Mouse (Mus musculus): ENCODE measurements around the gene Atxn2. TPM values are rescaled to one million over a fixed set of nuclear protein-coding genes. Genes with fewer than 3 reads are reported as not detected.

Atxn2 gene
- polyA plus RNA-seq, 1 experiment from 2014 or later, result 80.6 TPM

DNA sequence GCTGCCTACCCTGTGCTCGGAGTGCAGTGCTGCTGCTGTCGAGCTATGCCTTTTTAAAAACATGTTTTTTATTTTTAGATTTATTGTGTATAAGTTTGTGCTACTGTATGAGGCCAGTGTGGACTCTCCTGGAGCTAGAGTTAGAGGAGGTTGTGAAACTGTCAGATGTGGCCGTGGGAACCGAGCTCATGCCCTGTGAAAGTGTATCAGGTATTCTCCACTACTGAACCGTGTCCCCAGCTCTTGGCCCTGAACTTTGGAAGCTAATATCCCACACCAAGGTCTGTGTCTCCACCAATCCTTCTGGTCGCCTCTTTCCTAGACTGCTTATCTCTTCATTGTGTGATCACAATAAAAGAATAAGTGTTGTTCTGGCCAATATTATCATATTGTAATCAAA lies 51.8 kb downstream of the Atxn2 start:
- H3K36me3 ChIP-seq (ENCODE audit: control insufficient read depth, insufficient read depth, low read length), result peaks cover 12% of the 10 kb centered on the region
- no peak overlapping the region for H3K4me3 ChIP-seq (ENCODE audit: low read depth, low read length)
- H3K4me1 ChIP-seq (ENCODE audit: control insufficient read depth, insufficient read depth, low read length), result no peaks in the 10 kb centered on the region
- no peak for ATAC-seq (replicated peaks; ENCODE audit: insufficient number of reproducible peaks, low FRiP score, low TSS enrichment)
- H3K9ac ChIP-seq (ENCODE audit: low read depth, low read length), result no peak overlapping the region
- H3K4me2 ChIP-seq, result no peak overlapping the region
- WGBS (ENCODE audit: insufficient replicate concordance), result 89% methylated on average over 6 of the region's 6 CpGs
- no peak overlapping the region for H3K27ac ChIP-seq (ENCODE audit: low read depth, low read length)
- H3K27me3 ChIP-seq (ENCODE audit: control insufficient read depth, insufficient read depth, low read length), result no peaks in the 10 kb centered on the region
- H3K9me3 ChIP-seq (replicated peaks; ENCODE audit: control insufficient read depth, low read length), result no peaks in the 10 kb centered on the region

GRCm38 (mm10) chr5:121765020-121765419 lies 53.9 kb downstream of the Atxn2 start:
- no peaks in the 10 kb centered on the region for H3K27me3 ChIP-seq (ENCODE audit: control insufficient read depth, insufficient read depth, low read length)
- no peak for ATAC-seq (replicated peaks; ENCODE audit: insufficient number of reproducible peaks, low FRiP score, low TSS enrichment)
- no peak overlapping the region for H3K27ac ChIP-seq (ENCODE audit: low read depth, low read length)
- H3K9me3 ChIP-seq (replicated peaks; ENCODE audit: control insufficient read depth, low read length), result no peaks in the 10 kb centered on the region
- H3K36me3 ChIP-seq (ENCODE audit: control insufficient read depth, insufficient read depth, low read length), result peaks cover 6% of the 10 kb centered on the region
- no peak overlapping the region for H3K4me3 ChIP-seq (ENCODE audit: low read depth, low read length)
- 87% methylated on average over 2 of the region's 2 CpGs for WGBS (ENCODE audit: insufficient replicate concordance)
- H3K4me2 ChIP-seq, result no peak overlapping the region
- H3K4me1 ChIP-seq (ENCODE audit: control insufficient read depth, insufficient read depth, low read length), result no peaks in the 10 kb centered on the region
- no peak overlapping the region for H3K9ac ChIP-seq (ENCODE audit: low read depth, low read length)

DNA sequence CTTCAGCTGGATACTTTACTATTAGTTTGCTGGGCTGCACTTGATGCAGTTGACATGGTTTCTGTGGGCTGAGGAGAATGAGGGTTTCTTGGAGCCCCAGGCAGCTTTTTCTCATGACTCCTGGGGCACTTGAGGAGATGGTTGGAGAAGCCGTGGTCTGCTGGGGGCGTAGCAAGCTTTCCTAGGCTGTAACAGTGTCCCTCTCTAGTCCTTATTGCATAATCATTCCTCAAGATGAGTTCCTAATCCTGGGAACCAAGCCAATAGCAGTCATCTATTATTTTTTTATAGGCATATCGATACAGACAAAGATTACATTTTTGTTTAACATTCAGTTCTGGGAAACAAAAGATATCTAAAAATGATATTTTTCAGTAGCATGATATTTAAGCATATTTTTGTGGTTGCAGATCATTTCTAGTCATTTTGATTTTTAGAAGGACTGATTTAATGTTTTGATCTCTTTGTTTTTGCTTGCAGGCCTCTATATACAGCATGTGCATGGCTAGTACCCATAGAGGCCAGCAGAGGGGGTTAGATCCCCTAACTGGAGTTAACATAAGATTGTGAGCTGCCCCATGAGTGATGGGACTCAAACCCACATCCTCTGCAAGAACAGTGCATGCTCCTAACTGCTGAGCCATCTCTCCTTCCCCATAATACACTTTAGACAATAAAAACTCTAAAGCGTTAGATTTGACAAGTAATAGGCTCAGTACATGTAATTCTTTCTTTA lies 55.1 kb downstream of the Atxn2 start:
- Histone ChIP-seq H3K4me2 (no peak overlapping the region), H3K27ac (ENCODE audit: low read depth, low read length) (no peak overlapping the region), H3K4me1 (ENCODE audit: control insufficient read depth, insufficient read depth, low read length) (no peaks in the 10 kb centered on the region), H3K9ac (ENCODE audit: low read depth, low read length) (no peak overlapping the region), H3K36me3 (ENCODE audit: control insufficient read depth, insufficient read depth, low read length) (peaks cover 6% of the 10 kb centered on the region), H3K4me3 (ENCODE audit: low read depth, low read length) (no peak overlapping the region), H3K27me3 (ENCODE audit: control insufficient read depth, insufficient read depth, low read length) (no peaks in the 10 kb centered on the region), H3K9me3 (replicated peaks; ENCODE audit: control insufficient read depth, low read length) (no peaks in the 10 kb centered on the region)
- 96% methylated on average over 4 of the region's 4 CpGs for WGBS (ENCODE audit: insufficient replicate concordance)
- ATAC-seq (replicated peaks; ENCODE audit: insufficient number of reproducible peaks, low FRiP score, low TSS enrichment), result no peak

GRCm38 (mm10) chr5:121767564-121767963 lies 56.4 kb downstream of the Atxn2 start:
- Histone ChIP-seq H3K27ac (ENCODE audit: low read depth, low read length) (no peak overlapping the region), H3K4me2 (no peak overlapping the region), H3K9ac (ENCODE audit: low read depth, low read length) (no peak overlapping the region), H3K9me3 (replicated peaks; ENCODE audit: control insufficient read depth, low read length) (no peaks in the 10 kb centered on the region), H3K27me3 (ENCODE audit: control insufficient read depth, insufficient read depth, low read length) (no peaks in the 10 kb centered on the region), H3K36me3 (ENCODE audit: control insufficient read depth, insufficient read depth, low read length) (peaks cover 7% of the 10 kb centered on the region), H3K4me3 (ENCODE audit: low read depth, low read length) (no peak overlapping the region), H3K4me1 (ENCODE audit: control insufficient read depth, insufficient read depth, low read length) (no peaks in the 10 kb centered on the region)
- ATAC-seq (replicated peaks; ENCODE audit: insufficient number of reproducible peaks, low FRiP score, low TSS enrichment), result no peak
- WGBS (ENCODE audit: insufficient replicate concordance), result 88% methylated on average over 2 of the region's 2 CpGs

DNA sequence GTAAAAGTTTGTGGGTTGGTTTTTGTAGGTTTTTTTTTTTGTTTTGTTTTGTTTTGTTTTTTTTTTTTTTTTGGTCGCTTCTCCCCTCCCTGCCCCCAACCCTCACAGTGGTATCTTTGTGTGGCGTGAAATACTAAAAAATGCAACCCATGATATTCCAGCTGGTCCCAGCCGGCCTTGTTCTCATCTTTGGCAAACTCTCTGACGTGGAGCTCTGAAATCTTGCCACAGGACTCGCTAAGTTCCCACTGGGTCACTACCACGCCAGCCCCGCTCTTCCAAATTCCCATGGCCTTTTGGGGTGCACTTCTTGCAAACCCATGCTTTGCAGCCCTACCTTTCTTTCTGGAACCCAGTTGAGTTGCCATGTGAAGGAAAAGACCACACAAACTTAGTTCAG lies 58.7 kb downstream of the Atxn2 start:
- Histone ChIP-seq H3K4me1 (ENCODE audit: control insufficient read depth, insufficient read depth, low read length) (no peaks in the 10 kb centered on the region), H3K9me3 (replicated peaks; ENCODE audit: control insufficient read depth, low read length) (no peaks in the 10 kb centered on the region), H3K36me3 (ENCODE audit: control insufficient read depth, insufficient read depth, low read length) (peaks cover 20% of the 10 kb centered on the region), H3K27ac (ENCODE audit: low read depth, low read length) (no peak overlapping the region), H3K4me3 (ENCODE audit: low read depth, low read length) (no peak overlapping the region), H3K9ac (ENCODE audit: low read depth, low read length) (no peak overlapping the region), H3K4me2 (no peak overlapping the region), H3K27me3 (ENCODE audit: control insufficient read depth, insufficient read depth, low read length) (no peaks in the 10 kb centered on the region)
- WGBS (ENCODE audit: insufficient replicate concordance), result 85% methylated on average over 7 of the region's 7 CpGs
- no peak for ATAC-seq (replicated peaks; ENCODE audit: insufficient number of reproducible peaks, low FRiP score, low TSS enrichment)

DNA sequence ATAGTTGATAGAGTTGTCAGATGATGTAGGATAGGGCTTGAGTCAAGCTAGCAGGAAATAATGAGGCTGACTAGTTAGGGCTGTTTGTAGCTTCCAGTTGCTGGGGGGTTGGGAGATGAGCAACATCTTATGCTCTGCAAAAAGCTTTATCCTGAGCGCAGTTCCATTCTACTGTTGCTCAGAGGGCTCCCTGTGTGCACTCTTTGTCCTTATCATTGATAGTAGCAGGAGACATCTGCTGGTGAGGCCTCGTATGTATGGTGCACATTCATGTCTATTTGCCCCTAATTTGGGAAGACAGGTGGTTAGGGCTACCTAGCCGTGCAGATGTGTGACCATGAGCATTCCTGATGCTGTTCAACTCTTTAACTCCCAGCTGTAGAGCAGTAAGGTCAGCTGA lies 60.5 kb downstream of the Atxn2 start:
- ATAC-seq (replicated peaks; ENCODE audit: insufficient number of reproducible peaks, low FRiP score, low TSS enrichment), result no peak
- Histone ChIP-seq H3K9ac (ENCODE audit: low read depth, low read length) (no peak overlapping the region), H3K27me3 (ENCODE audit: control insufficient read depth, insufficient read depth, low read length) (no peaks in the 10 kb centered on the region), H3K4me2 (no peak overlapping the region), H3K4me1 (ENCODE audit: control insufficient read depth, insufficient read depth, low read length) (no peaks in the 10 kb centered on the region), H3K27ac (ENCODE audit: low read depth, low read length) (no peak overlapping the region), H3K36me3 (ENCODE audit: control insufficient read depth, insufficient read depth, low read length) (peaks cover 19% of the 10 kb centered on the region), H3K4me3 (ENCODE audit: low read depth, low read length) (no peak overlapping the region), H3K9me3 (replicated peaks; ENCODE audit: control insufficient read depth, low read length) (no peaks in the 10 kb centered on the region)
- 79% methylated on average over 3 of the region's 3 CpGs for WGBS (ENCODE audit: insufficient replicate concordance)

DNA sequence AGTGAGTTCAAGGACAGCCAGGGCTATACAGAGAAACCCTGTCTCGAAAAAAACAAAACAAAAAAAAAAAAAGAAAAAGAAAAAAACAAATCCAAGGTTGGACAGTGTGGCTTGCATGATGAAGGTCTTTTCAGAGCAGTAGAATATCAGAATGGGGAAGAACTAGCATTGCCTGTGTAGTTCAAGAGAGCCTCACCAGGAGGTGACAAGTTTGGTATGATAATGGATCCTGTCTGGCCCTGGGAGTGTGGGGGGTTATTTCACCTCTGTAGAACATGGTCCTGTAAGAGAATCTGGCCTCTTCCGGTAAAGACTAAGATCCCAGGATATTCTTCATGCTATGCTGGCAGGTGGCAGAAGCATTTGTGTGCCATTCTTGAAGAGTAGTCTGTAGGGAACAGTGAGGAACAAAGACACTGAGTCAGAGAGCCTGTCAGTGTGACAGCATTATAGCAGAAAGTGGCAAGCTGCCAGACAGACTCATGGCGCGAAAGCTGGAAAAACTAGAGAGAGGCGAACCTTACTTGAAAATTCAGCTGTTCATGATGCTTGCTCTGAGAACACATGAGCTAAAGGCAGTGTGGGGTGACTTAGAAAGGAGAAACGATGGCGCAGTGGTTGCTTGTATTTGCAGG lies 67.5 kb downstream of the Atxn2 start:
- Histone ChIP-seq H3K9ac (ENCODE audit: low read depth, low read length) (no peak overlapping the region), H3K27ac (ENCODE audit: low read depth, low read length) (no peak overlapping the region), H3K27me3 (ENCODE audit: control insufficient read depth, insufficient read depth, low read length) (no peaks in the 10 kb centered on the region), H3K4me3 (ENCODE audit: low read depth, low read length) (no peak overlapping the region), H3K4me2 (no peak overlapping the region), H3K9me3 (replicated peaks; ENCODE audit: control insufficient read depth, low read length) (no peaks in the 10 kb centered on the region), H3K36me3 (ENCODE audit: control insufficient read depth, insufficient read depth, low read length) (peaks cover 17% of the 10 kb centered on the region), H3K4me1 (ENCODE audit: control insufficient read depth, insufficient read depth, low read length) (no peaks in the 10 kb centered on the region)
- WGBS (ENCODE audit: insufficient replicate concordance), result 89% methylated on average over 7 of the region's 7 CpGs
- ATAC-seq (replicated peaks; ENCODE audit: insufficient number of reproducible peaks, low FRiP score, low TSS enrichment), result no peak

- H3K27me3 ChIP-seq (ENCODE audit: control insufficient read depth, insufficient read depth, low read length), result no peaks in the 10 kb centered on the region
- H3K4me3 ChIP-seq (ENCODE audit: low read depth, low read length), result no peak overlapping the region
- no peaks in the 10 kb centered on the region for H3K4me1 ChIP-seq (ENCODE audit: control insufficient read depth, insufficient read depth, low read length)
- H3K9ac ChIP-seq (ENCODE audit: low read depth, low read length), result no peak overlapping the region
- H3K36me3 ChIP-seq (ENCODE audit: control insufficient read depth, insufficient read depth, low read length), result peaks cover 14% of the 10 kb centered on the region
- H3K9me3 ChIP-seq (replicated peaks; ENCODE audit: control insufficient read depth, low read length), result no peaks in the 10 kb centered on the region
- no peak overlapping the region for H3K27ac ChIP-seq (ENCODE audit: low read depth, low read length)
- WGBS (ENCODE audit: insufficient replicate concordance), result 82% methylated on average over 5 of the region's 5 CpGs
- H3K4me2 ChIP-seq, result no peak overlapping the region
- ATAC-seq (replicated peaks; ENCODE audit: insufficient number of reproducible peaks, low FRiP score, low TSS enrichment), result no peak
Measured at GRCm38 (mm10) chr5:121780180-121780579, 69.0 kb downstream of the Atxn2 start.

GRCm38 (mm10) chr5:121782467-121782866 lies 71.3 kb downstream of the Atxn2 start:
- Histone ChIP-seq H3K9me3 (replicated peaks; ENCODE audit: control insufficient read depth, low read length) (no peaks in the 10 kb centered on the region), H3K27ac (ENCODE audit: low read depth, low read length) (no peak overlapping the region), H3K4me1 (ENCODE audit: control insufficient read depth, insufficient read depth, low read length) (no peaks in the 10 kb centered on the region), H3K4me2 (no peak overlapping the region), H3K9ac (ENCODE audit: low read depth, low read length) (no peak overlapping the region), H3K4me3 (ENCODE audit: low read depth, low read length) (no peak overlapping the region), H3K36me3 (ENCODE audit: control insufficient read depth, insufficient read depth, low read length) (peaks cover 24% of the 10 kb centered on the region), H3K27me3 (ENCODE audit: control insufficient read depth, insufficient read depth, low read length) (no peaks in the 10 kb centered on the region)
- no peak for ATAC-seq (replicated peaks; ENCODE audit: insufficient number of reproducible peaks, low FRiP score, low TSS enrichment)
- 70% methylated on average over 4 of the region's 4 CpGs for WGBS (ENCODE audit: insufficient replicate concordance)
